Mouse (Mus musculus) kidney, embryonic 16.5 days (tissue): ENCODE measurements around the gene Metrn. TPM values are rescaled to one million over a fixed set of nuclear protein-coding genes. Genes with fewer than 3 reads are reported as not detected.

Source experiments
- ATAC-seq: fragments of 200-750 bp; cut with Nextera tagmentation; 2 replicates; pipeline ENCODE4 v1.8.0; 2017; ENCODE audit warnings: moderate TSS enrichment; ENCODE audit not compliant: low FRiP score, low TSS enrichment
- H3K27ac ChIP-seq: fragments of 300-500 bp; sonication (generic); 2 replicates; pipeline ENCODE4 v1.5.1; 2014; ENCODE audit warnings: low read length
- H3K27me3 ChIP-seq: fragments of 300-500 bp; sonication (generic); 2 replicates; pipeline ENCODE4 v1.6.1; 2014; ENCODE audit warnings: low read length, control low read depth, mixed read lengths; ENCODE audit not compliant: insufficient read depth
- H3K36me3 ChIP-seq: fragments of 300-500 bp; sonication (generic); 2 replicates; pipeline ENCODE4 v1.6.1; 2014; ENCODE audit warnings: low read length, control low read depth, mixed read lengths; ENCODE audit not compliant: insufficient read depth
- H3K4me1 ChIP-seq: fragments of 300-500 bp; sonication (generic); 2 replicates; pipeline ENCODE4 v1.6.1; 2014; ENCODE audit warnings: low read length, control low read depth, mixed read lengths; ENCODE audit not compliant: insufficient read depth
- H3K4me2 ChIP-seq: fragments of 300-500 bp; sonication (generic); replicated peaks from 2 replicates; pipeline ENCODE4 v1.6.1; 2014; ENCODE audit warnings: low read depth, low read length
- H3K4me3 ChIP-seq: fragments of 300-500 bp; sonication (generic); 2 replicates; pipeline ENCODE4 v1.5.1; 2014; ENCODE audit warnings: mild to moderate bottlenecking, low read length
- H3K9ac ChIP-seq: fragments of 300-500 bp; sonication (generic); replicated peaks from 2 replicates; pipeline ENCODE4 v1.6.1; 2014; ENCODE audit warnings: low read length
- H3K9me3 ChIP-seq: fragments of 300-500 bp; sonication (generic); 2 replicates; pipeline ENCODE4 v1.6.1; 2016; ENCODE audit warnings: low read length, control low read depth
- WGBS: fragments of 180-500 bp; shearing (Covaris S2); extraction: QIAGEN DNeasy Blood & Tissue Kit; methylation state at CpG from one replicate; pipeline ENCODE4 v1.1.7; 2014; 5-methylcytosine and 5-hydroxymethylcytosine counted together
- polyA plus RNA-seq: library from polyadenylated mRNA; unstranded; fragments of >200 nt; fragmentation: Nextera tagmentation; extraction: Ambion mirVana; gene quantifications from 2 replicates; pipeline ENCODE4 v1.2.1, GENCODE M21; 2015

Gene Metrn
- polyA plus RNA-seq, 1 experiment from 2014 or later = 56.8 TPM

DNA sequence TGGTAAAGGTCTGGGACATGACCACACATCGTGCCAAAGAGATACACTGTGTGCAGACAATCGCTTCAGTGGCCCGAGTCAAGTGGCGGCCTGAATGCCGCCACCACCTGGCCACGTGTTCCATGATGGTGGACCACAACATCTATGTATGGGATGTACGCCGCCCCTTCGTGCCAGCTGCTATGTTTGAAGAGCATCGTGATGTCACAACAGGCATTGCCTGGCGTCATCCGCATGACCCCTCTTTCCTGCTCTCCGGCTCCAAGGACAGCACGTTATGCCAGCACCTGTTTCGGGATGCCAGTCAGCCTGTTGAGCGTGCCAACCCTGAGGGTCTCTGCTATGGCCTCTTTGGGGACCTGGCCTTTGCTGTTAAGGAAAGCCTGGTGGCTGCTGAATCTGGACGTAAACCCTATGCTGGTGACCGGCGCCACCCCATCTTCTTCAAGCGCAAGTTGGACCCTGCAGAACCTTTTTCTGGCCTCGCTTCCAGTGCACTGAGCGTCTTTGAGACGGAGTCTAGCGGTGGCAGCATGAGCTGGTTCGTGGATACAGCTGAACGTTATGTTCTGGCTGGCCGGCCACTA, 29.1 kb upstream of the Metrn start:
- Histone ChIP-seq H3K27ac (no peak overlapping the region), H3K4me1 (peaks cover 40% of the 10 kb centered on the region), H3K27me3 (peaks cover 5% of the 10 kb centered on the region; the same call in 1 of the 2 replicates), H3K4me3 (no peak overlapping the region), H3K4me2 (no peak overlapping the region), H3K9ac (no peak overlapping the region), H3K9me3 (no peaks in the 10 kb centered on the region), H3K36me3 (peaks cover 25% of the 10 kb centered on the region)
- 95% methylated on average over 27 of the region's 27 CpGs for whole genome bisulfite sequencing
- no peak for ATAC-seq

DNA sequence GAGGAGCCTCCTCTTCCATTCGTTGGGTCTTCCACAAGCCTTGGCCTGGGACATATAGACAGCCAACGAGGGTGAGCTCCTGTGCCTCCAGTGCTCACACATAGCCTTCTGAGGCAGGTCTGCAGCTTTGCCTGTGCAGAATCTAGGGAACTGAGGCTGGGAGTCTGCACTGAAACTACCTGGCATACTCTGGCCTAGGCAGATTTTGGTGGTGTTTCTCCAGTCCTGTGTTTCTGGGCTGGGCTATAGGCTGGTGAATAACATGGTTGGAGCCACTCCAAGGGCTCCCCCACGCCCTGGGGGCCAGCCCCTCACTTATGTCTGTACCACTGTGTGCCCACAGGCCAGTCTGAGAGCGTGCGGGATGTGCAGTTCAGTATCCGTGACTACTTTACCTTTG, 28.4 kb upstream of the Metrn start:
- Histone ChIP-seq H3K4me3 (no peak overlapping the region), H3K4me2 (no peak overlapping the region), H3K4me1 (peaks cover 32% of the 10 kb centered on the region), H3K9me3 (no peaks in the 10 kb centered on the region), H3K27ac (no peak overlapping the region), H3K9ac (no peak overlapping the region), H3K36me3 (peaks cover 17% of the 10 kb centered on the region), H3K27me3 (peaks cover 8% of the 10 kb centered on the region)
- WGBS = 89% methylated on average over 6 of the region's 6 CpGs
- ATAC-seq = no peak

DNA sequence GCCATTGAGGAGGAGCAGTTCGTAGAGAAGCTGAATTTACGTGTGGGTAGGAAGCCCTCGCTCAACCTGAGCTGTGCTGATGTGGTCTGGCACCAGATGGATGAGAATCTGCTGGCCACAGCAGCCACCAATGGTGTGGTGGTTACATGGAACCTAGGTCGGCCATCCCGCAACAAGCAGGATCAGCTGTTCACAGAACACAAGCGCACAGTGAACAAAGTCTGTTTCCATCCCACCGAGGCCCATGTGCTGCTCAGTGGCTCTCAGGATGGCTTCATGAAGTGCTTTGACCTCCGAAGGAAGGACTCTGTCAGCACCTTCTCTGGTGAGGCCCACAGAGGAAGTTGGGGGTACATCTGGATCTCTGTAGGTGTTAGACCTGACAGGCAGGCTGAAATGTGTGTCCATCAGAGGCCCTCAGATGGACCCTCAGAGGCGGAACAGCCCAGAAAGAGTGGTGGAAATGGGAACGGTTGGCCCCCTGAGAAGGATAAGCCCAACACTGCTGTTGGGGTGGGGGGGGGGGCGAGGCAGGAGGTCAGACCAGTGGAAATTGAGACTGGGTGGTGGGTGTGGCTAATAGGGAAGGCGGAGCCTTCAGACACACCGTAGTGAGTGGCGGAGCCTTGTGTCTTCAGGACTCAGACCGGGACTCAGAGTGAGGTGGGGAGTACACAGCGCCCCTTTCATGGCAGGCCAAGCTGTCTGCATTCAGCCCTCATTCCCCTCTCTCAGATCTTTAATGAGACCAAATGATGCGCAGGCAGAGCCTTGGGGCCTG, 27.6 kb upstream of the Metrn start:
- peaks cover 16% of the 10 kb centered on the region for H3K27me3 ChIP-seq
- no peak for ATAC-seq
- peak overlapping the region; percentile 86 for H3K9ac ChIP-seq
- H3K27ac ChIP-seq = no peak overlapping the region
- H3K4me2 ChIP-seq = peak overlapping the region; percentile 98
- peaks cover 25% of the 10 kb centered on the region for H3K4me1 ChIP-seq
- no peaks in the 10 kb centered on the region for H3K9me3 ChIP-seq
- 70% methylated on average over 16 of the region's 17 CpGs for WGBS
- peak overlapping the region; percentile 75 for H3K4me3 ChIP-seq
- H3K36me3 ChIP-seq = peaks cover 15% of the 10 kb centered on the region

DNA sequence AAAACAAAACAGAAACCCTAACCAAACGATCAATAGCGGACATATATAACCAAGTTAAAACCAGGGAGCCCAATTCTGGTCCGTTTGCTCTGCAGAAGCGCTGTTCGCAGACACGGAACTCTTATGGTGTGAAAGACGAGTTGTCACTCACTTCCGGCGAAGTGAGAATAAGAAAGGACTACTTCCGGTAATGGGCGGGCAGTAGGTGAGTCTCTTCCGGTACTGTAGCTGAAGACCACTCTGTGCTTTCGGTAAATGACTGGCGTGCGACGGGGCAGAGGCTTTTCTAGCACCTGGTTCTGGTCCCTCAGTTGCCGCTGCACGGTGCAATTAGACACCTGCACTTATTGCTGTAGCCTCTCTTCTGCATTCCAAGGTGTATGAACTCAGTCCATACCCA, 26.5 kb upstream of the Metrn start, which contains the start of gene Wdr24:
TSS of gene Wdr24 (plus strand) at position 176 of the 400 bp plus-strand sequence.
- Histone ChIP-seq H3K27ac (peak within 1 kb of the TSS; percentile 41), H3K36me3 (peaks cover 15% of the 10 kb centered on the region), H3K27me3 (peaks cover 27% of the 10 kb centered on the region), H3K9ac (peak within 1 kb of the TSS; percentile 86), H3K4me2 (peak within 1 kb of the TSS; percentile 98), H3K4me1 (peaks cover 25% of the 10 kb centered on the region), H3K4me3 (peak within 1 kb of the TSS; percentile 75), H3K9me3 (no peaks in the 10 kb centered on the region)
- under 1% methylated on average over 18 of the region's 18 CpGs for WGBS
- peak; percentile 76 for ATAC-seq

DNA sequence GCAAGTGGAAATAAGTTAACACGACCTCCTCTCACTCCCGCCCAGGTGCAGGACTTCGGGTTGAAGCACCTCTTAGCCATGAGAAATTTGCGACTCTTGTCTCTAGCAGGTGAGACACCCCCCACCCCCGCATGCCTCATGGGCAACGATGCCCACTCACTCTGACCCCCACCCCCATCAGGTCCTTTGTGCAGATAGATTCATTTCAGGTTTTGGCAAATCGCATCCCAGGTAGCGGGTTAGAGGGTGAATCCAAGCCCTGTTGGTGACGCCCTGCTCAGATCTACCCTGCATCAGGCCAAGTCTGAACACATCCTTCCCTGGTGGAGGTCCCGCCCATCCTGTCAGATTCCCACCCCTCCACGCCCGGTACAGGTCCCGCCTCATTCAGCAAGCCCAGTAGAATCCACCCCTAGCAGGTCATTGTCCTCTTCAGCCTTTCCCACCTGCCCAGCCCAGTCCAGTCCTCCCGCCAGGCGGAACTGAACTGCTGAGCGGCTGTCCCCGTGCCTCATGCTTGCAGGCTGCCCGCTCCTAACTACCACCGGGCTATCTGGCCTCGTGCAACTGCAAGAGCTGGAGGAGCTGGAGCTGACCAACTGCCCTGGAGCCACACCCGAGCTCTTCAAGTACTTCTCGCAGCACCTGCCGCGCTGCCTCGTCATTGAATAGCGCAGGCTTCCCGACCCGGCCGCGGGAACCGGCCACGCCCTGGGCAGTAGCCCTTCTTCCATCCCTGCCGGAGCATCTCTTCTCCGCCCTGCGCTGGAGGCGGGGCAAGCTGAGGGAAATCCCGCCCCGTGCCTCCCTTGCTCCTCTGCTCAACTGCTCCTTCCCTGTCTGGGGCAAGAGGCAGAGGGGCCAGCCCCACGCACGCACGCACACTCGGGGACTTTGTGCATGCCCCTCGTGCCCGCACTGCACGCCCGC, 22.2 kb upstream of the Metrn start:
- Histone ChIP-seq H3K9ac (0 out of 2 replicates have a peak overlapping the region, but pooled peaks have one; percentile 22), H3K4me3 (peak overlapping the region; percentile 28), H3K27ac (no peak overlapping the region), H3K4me1 (peaks cover 9% of the 10 kb centered on the region; the same call in 1 of the 2 replicates), H3K9me3 (no peaks in the 10 kb centered on the region), H3K36me3 (no peaks in the 10 kb centered on the region), H3K27me3 (peaks cover 46% of the 10 kb centered on the region), H3K4me2 (peak overlapping the region; percentile 47)
- peak; percentile 17; the same call in 1 of the 2 replicates for ATAC-seq
- WGBS = 4% methylated on average over 46 of the region's 46 CpGs

DNA sequence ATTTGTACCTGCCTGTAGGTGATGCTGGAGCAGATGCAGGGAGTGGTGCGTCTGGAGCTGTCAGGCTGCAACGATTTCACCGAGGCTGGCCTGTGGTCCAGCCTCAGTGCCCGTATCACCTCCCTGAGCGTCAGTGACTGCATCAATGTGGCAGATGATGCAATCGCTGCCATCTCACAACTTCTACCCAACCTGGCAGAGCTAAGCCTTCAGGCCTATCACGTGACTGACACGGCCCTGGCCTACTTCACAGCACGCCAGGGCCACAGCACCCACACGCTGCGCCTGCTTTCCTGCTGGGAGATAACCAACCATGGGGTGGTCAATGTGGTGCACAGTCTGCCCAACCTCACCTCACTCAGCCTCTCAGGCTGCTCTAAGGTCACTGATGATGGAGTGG, 20.7 kb upstream of the Metrn start:
- Histone ChIP-seq H3K4me1 (0 out of 2 replicates have a peak, but pooled peaks cover 5% of the 10 kb centered on the region), H3K27me3 (peaks cover 49% of the 10 kb centered on the region), H3K36me3 (no peaks in the 10 kb centered on the region), H3K4me2 (no peak overlapping the region), H3K9me3 (no peaks in the 10 kb centered on the region), H3K9ac (no peak overlapping the region), H3K27ac (no peak overlapping the region), H3K4me3 (no peak overlapping the region)
- 87% methylated on average over 11 of the region's 11 CpGs for WGBS
- no peak for ATAC-seq

DNA sequence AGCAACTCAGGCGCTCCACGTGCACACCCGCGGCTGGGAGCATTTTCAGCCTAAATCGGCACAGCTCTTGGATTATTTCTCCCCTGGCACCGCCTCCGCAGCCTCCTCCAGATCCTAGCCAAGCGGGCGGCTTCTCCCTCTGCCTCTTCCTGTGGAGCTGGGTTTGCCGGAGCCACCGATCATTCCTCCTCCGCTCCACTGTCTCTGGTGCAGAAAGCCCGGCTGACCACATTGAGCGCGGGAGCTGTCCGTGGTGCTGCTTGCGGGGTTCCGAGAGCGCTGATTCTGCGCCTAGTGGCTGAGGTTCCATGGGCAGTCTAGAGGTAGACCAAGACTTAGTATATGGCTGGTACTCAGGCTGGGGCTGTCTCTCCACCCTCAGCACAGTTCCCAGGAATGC, 16.5 kb upstream of the Metrn start:
- WGBS = under 1% methylated on average over 19 of the region's 20 CpGs
- peak; percentile 49 for ATAC-seq

DNA sequence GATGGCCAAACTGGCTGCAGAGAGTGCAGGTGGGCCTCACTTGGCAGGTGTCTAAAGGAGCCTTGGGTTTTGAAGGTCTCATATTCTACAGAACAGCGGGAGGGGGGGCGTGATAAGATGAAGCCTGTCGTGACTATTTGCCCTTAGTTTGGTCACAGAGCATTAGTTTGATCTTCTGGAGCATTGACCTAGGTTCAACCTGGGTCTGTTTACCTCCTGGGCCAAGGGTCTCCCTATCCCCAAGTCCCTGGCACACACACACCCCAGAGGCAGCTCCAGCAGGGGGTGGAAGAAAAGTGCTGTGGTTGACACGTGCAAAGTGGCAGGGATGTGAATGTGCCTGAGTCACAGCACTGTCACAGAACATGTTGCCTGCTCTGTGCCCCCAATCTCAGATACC, 14.0 kb upstream of the Metrn start:
- no peak overlapping the region for H3K27ac ChIP-seq
- H3K36me3 ChIP-seq = no peaks in the 10 kb centered on the region
- no peaks in the 10 kb centered on the region for H3K9me3 ChIP-seq
- peaks cover 51% of the 10 kb centered on the region for H3K27me3 ChIP-seq
- peaks cover 10% of the 10 kb centered on the region; the same call in 1 of the 2 replicates for H3K4me1 ChIP-seq
- H3K9ac ChIP-seq = no peak overlapping the region
- no peak overlapping the region for H3K4me3 ChIP-seq
- WGBS = 77% methylated on average over 4 of the region's 4 CpGs
- no peak overlapping the region for H3K4me2 ChIP-seq
- ATAC-seq = no peak

More for the DNA sequence above, 16.5 kb upstream of the Metrn start:
- no peaks in the 10 kb centered on the region for H3K9me3 ChIP-seq
- H3K36me3 ChIP-seq = no peaks in the 10 kb centered on the region
- H3K9ac ChIP-seq = no peak overlapping the region
- H3K4me1 ChIP-seq = peaks cover 10% of the 10 kb centered on the region; the same call in 1 of the 2 replicates
- no peak overlapping the region for H3K27ac ChIP-seq
- H3K27me3 ChIP-seq = peaks cover 55% of the 10 kb centered on the region
- H3K4me3 ChIP-seq = no peak overlapping the region
- no peak overlapping the region for H3K4me2 ChIP-seq

DNA sequence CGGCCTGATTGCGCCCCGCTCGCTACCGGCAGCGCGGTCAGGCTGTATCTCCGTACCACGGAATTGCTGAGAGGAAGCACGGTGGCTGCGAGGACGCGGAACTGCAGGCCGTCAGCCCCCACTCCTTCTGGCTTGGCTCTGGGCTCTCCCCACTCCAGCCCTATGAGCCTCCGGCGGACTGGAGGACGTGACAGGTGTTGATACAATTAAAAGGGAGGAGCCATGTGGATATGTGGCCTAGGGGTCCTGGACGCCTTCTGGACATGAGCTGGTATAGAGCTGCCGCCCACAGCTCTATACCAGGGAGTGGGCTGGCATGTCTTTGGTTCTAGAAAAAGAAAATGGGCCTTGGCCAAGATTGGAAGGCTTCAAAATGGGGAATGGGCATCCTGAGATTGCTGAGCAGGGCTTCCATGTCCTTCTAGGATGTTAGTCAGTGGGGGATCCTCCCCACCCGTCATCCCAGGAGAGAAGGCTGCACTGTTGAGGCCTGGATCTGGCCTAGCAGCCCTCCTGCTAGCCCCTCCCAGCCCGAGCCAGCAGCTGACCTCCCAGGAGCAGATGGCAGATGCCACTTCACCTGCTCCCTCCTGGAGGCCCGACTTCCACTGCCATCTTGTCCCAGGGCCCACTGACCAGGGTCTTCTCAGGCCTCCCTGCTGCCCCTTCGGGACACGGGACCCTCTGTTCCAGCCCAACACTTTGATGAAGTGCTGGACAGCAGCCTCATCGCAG, 12.8 kb upstream of the Metrn start:
- 7% methylated on average over 23 of the region's 25 CpGs for WGBS
- H3K27ac ChIP-seq = no peak overlapping the region
- H3K27me3 ChIP-seq = peaks cover 47% of the 10 kb centered on the region
- H3K4me3 ChIP-seq = peak overlapping the region; percentile 63
- peak overlapping the region; percentile 97 for H3K4me2 ChIP-seq
- no peaks in the 10 kb centered on the region for H3K36me3 ChIP-seq
- peak overlapping the region; percentile 62 for H3K9ac ChIP-seq
- peak; percentile 46 for ATAC-seq
- no peaks in the 10 kb centered on the region for H3K9me3 ChIP-seq
- peaks cover 10% of the 10 kb centered on the region; the same call in 1 of the 2 replicates for H3K4me1 ChIP-seq
